Mouse (Mus musculus) layer of hippocampus, adult 8-10 months (tissue): ENCODE measurements around the gene Sfxn4. TPM values are rescaled to one million over a fixed set of nuclear protein-coding genes. Genes with fewer than 3 reads are reported as not detected.

Experiments
- total RNA-seq, 4 experiments: library from RNA; stranded (reverse); gene quantifications; 2 replicates each; pipeline ENCODE4 v1.2.4; 2022

Sfxn4 gene
- total RNA-seq, 4 experiments from 2014 or later = 14.2 to 22.2 (median 17.4) TPM

Other genes with a start within 250 kb of the Sfxn4 start
- gene Nanos1, start 105.5 kb downstream of the Sfxn4 start, total RNA-seq = 10 to 100 TPM; 13.8 to 17.5 (median 15.8) TPM
- gene Eif3a, start 70.8 kb downstream of the Sfxn4 start, total RNA-seq = 100 to 1,000 TPM in 3 of 4 experiments, 10 to 100 TPM in 1; 92.4 to 109 (median 104) TPM
- gene Fam45a, start 49.9 kb downstream of the Sfxn4 start, total RNA-seq = 10 to 100 TPM; 43.2 to 54.7 (median 48.6) TPM
- 10 to 100 TPM; 76.1 to 84.6 (median 81.3) TPM for gene Prdx3, start 13.1 kb upstream of the Sfxn4 start, total RNA-seq
- 10 to 100 TPM in 3 of 4 experiments, 1 to 10 TPM in 1; 7.7 to 12.0 (median 11.9) TPM for gene Grk5, start 28.3 kb upstream of the Sfxn4 start, total RNA-seq